Mouse (Mus musculus) gastrocnemius, adult 2 months (tissue): ENCODE results near the gene Rngtt. TPM values are rescaled to one million over a fixed set of nuclear protein-coding genes. Genes with fewer than 3 reads are reported as not detected.

Source experiments
- DNase-seq: peaks from one replicate; pipeline ENCODE4 v3.0.0; 2022
- H3K27ac ChIP-seq: fragments of 200-600 bp; 2 replicates; pipeline ENCODE4 v1.8.1; 2022; ENCODE audit warnings: mild to moderate bottlenecking
- H3K4me3 ChIP-seq: fragments of 200-600 bp; 2 replicates; pipeline ENCODE4 v1.8.1; 2022; ENCODE audit warnings: mild to moderate bottlenecking, moderate library complexity
- CTCF ChIP-seq: fragments of 200-600 bp; IDR thresholded peaks from 2 replicates; pipeline ENCODE4 v1.8.1; 2022; ENCODE audit warnings: antibody characterized with exemption, mild to moderate bottlenecking, moderate library complexity
- intact Hi-C: fragments of 180-260 bp; cut with DNase I; formaldehyde crosslinking; loops from one replicate; pipeline ENCODE4 v1.15.1; 2025
- long read RNA-seq, 2 experiments: library from polyadenylated mRNA; stranded (forward); transcript quantifications; one replicate each; pipeline ENCODE4 v2.0.0; 2021
- total RNA-seq, 2 experiments: library from RNA; stranded (reverse); gene quantifications; 2 replicates each; pipeline ENCODE4 v1.2.3; 2021

Gene Rngtt
- 10 to 100 TPM in 1 of 2 experiments, 1 to 10 TPM in 1; 7.1 to 10.0 TPM for total RNA-seq
- long read RNA-seq, experiment 1, full-length matches to known transcripts: 8 of 17 reads
- long read RNA-seq, experiment 1, partial matches to known transcripts: 0 of 17 reads
- long read RNA-seq, experiment 1, other reads (novel, unspliced or antisense): 9 of 17 reads
- long read RNA-seq, experiment 2, full-length matches to known transcripts: 11 of 14 reads
- long read RNA-seq, experiment 2, partial matches to known transcripts: 1 of 14 reads
- long read RNA-seq, experiment 2, other reads (novel, unspliced or antisense): 2 of 14 reads

DNA sequence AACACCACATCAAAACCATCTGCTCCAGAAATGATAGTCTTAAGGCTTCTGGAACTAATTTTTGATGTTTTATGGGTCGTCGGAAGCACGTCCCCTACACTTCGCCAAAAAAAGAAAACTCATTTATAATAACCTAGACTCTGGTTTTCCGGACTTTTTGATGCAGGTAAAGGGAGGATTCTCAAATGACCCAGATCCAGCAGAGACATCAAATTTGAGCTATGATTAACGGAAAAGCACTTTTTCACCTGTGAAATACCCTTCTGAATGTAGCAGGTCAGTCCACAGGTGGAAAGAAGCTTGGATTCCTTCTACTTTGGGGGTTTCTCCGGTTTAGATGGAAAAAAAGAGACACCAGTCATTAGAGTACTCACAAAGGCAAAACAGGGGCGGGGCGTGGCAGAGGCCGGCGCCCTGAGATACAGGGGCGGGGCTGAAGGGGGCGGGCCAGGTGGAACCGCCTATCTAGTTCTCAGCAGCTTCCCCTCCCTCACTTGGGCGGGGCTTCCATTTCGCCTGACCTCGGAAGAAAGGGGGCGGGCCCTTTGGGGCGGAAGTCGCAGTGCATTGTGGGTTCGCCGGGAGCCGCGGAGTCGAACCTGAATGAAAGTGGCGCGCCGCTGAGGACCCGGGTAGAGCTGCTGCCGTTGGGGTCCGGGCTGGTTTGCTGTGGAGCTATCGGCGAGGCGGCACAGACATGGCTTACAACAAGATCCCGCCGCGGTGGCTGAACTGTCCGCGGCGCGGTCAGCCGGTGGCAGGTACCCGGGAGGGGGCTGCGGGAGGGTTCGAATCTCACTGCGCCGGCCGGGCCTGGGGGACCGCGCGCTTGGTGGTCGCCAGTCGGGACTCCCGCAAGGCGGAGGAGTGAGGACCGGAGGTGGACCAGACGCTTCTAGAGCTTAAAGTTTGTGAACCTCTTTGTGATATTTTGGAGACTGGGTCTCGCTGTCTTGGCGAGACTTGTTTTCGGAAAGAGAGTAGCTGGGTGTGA, at the start of gene Rngtt:
Gene Rngtt (plus strand): TSS at position 548 of the 994 bp plus-strand sequence.
- DNase-seq: peak; percentile 98
- H3K4me3 ChIP-seq: peak within 1 kb of the TSS; percentile 97
- peak within 1 kb of the TSS; percentile 90 for H3K27ac ChIP-seq
- TF ChIP-seq CTCF: no peak
- intact Hi-C loops: loop anchor here (10.0 kb wide), 1 partner anchor 695 kb away; the partner anchor contains the start of gene Casp8ap2

DNA sequence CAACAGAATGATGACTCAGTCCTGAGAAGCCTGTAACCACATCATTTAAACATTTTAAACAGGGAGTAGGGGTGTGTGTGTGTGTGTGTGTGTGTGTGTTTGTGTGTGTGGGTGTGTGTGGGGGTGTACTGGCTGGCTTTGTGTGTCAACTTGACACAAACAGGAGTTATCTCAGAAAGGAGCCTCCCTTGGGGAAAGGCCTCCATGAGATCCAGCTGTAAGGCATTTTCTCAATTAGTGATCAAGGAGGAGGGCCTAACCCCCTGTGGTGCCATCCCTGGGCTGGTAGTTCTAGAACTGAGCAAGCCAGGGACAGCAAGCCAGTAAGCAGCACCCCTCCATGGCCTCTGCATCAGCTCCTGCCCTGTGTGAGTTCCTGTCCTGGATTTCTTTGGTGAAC, 49.8 kb upstream of the Rngtt start:
- intact Hi-C loops: no loop called here
- H3K27ac ChIP-seq: peak overlapping the region; percentile 84
- no peak for TF ChIP-seq CTCF
- H3K4me3 ChIP-seq: no peak overlapping the region
- DNase-seq: no peak

DNA sequence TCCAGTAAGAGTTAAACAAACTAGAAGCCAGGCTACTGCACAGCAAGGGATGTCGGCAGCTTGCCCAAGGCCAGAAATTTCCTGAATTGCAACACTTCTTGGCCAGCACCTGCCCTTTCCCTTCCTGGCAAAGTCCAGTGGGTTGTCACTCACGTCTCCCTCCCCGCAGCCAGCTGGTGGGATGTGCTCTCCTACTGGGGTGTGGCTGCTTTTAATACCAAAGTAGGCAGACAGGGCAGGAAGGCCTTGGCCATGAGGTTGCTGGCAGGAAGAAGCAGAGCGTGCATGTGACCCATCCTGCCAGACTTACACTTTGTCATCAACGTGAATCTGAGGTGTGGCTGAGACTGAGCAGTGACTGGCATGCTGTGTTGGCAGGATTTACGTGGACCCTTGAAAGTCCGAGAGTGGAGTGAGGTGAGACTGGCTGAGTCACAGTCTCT, 48.8 kb upstream of the Rngtt start:
- TF ChIP-seq CTCF: peak; percentile 39
- intact Hi-C loops: no loop called here
- peak; percentile 96 for DNase-seq
- Histone ChIP-seq H3K27ac (peak overlapping the region; percentile 84), H3K4me3 (peak overlapping the region; percentile 53)

DNA sequence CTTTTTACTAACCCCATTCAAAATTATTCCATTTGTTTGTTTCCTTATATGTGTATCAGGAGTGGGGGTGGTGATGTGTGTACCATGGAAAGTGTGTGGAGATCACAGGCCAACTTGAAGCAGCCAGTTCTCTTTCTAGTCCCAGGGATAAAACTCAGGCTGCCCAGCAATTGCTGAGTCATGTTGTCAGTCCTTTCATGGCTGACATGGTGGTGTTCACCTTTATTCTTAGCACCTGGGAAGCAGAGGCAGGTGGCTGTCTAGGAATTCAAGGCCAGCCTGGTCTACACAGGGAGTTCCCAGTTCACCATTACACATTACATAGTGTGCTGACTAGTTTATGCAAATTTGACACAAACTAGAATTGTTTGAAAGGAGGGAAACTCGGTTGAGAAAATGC, 47.2 kb upstream of the Rngtt start:
- intact Hi-C loops: no loop called here
- no peak for TF ChIP-seq CTCF
- Histone ChIP-seq H3K27ac (no peak overlapping the region), H3K4me3 (no peak overlapping the region)
- DNase-seq: no peak

DNA sequence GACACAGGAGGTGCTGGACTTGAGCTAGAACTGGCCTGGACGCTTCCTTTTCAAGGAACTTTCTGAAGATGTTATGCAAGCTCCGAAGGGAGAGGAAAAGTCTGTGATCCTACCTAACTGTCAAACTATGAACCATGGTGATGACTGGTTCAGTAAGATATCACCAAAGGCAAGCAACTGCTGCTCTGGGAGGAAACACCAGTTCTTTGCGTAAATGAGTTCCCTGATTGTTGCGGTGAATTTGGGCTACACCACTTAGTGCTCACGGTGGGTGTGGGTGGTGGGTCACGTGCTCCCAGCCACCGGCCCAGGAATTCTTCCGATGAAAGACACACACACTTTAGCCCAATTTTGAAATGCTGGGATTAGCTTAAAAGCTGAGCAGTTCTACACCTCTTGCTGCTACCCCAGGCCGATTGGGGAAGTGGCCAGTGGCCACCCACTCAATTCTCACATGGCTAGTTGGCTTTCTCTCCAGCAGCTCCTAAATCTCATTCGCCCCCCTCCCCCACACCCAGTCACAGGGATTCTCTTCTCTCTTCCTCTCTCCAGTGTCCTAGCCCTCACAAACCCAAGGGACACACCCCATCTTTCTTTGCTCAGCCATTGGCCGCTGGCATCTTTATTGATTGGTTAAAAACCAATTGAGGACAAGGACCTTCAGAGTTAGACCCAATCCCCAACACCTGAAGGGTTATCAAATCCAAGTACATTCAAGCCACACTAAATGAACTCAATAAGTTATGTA, 45.0 kb upstream of the Rngtt start:
- H3K4me3 ChIP-seq: no peak overlapping the region
- intact Hi-C loops: no loop called here
- TF ChIP-seq CTCF: no peak
- no peak for DNase-seq
- H3K27ac ChIP-seq: no peak overlapping the region

DNA sequence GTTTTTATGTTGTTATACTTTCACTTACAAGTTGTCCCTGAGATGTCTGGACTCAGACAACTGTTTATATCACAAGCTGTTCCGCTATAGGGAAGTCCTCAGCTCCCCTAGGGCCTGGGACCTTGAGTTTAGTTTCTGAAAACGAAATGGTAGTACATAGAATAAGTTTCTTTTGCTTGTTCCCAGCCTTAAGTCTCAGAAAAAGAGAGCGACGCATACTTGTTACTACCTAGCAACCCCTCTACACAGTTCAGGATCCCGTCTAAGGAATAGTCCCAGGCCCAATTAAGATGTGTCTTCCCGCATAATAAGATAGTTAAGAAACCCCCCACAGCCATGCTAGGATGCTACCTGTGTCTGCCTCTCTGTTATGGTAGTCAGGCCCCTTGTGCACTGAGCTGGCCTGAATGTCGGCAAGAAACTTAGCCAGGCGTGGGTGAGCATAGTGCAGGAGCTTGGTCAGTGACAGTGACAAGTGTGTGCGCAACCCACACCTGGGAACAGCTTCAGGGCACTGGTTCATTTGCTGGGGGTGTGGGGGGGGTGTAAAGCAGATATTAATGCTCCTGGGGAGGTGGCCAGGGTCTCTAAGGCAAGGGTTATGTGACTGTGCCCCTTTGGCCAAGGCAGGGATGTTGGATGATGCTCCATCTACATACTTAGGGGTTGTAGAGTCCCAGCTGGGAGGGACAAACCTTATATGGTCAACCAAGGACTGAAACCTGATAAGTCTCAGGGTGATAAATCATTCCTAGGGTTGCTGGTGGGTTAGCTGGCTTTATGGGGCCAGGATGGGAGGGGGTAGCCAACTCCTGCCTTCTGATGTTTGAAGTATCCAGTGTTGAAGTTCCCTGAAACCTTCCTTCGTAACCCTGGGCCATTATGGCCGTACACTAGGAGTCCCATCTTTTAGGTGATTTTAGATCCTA, 39.5 kb upstream of the Rngtt start:
- Histone ChIP-seq H3K4me3 (no peak overlapping the region), H3K27ac (no peak overlapping the region)
- TF ChIP-seq CTCF: no peak
- intact Hi-C loops: no loop called here
- no peak for DNase-seq

DNA sequence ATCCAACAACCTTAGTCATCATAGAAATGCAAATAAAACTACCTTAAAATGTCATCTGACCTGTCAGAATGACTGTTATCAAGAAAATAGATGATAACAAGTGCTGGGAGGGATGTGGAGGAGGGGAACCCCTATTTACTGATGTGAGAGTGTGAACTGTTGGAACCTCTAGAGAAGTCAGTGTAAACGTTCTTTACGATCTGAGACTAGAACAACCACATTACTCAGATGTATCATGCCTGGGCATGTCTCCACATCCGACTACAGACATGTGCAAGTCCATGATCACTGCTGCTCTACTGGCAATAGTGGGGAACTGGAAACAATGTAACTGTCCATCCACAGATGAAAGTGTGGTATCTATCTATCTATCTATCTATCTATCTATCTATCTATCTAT, 36.7 kb upstream of the Rngtt start:
- Histone ChIP-seq H3K27ac (no peak overlapping the region), H3K4me3 (no peak overlapping the region)
- DNase-seq: no peak
- intact Hi-C loops: no loop called here
- no peak for TF ChIP-seq CTCF

DNA sequence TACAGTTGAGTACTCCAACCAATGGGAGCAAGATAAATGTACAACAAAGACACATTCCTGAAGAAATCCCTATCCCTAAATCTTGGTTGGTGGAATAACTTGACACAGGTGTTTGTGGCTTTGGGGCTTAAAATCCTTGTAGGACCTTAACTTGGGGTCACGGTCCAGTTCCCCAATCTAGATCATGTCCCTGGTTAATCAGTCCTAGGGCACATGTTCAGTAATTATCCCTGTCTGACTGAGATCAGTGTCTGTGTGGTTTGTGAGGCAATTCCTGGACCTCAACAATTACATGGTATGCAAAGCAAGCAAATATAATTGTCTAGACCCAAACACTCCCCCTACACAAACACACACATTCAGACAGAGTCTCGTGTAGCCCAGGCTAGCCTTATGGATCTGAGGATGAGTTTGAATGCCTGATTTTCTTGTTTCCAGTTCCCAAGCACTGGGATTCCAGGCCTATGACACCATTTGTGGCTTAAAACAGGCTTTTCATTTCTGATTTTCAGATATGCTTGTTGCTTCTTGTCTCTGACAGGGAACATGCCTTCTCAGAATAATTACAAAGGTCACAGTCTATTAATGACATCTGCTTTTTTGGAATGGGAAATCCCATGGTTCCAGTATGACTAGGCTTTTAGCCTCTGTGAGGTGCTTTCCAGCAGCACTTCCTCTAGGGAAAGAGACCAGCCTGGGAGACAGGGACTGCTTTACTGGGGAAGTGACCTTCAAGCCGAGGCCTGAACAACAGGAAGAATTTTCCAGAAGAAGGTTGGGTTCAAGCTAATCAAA, 28.0 kb upstream of the Rngtt start:
- no peak for DNase-seq
- intact Hi-C loops: loop anchor here (10.0 kb wide), 1 partner anchor 247 kb away; the partner anchor contains the start of gene Ube2j1
- Histone ChIP-seq H3K4me3 (no peak overlapping the region), H3K27ac (peak overlapping the region; percentile 44)
- TF ChIP-seq CTCF: no peak

DNA sequence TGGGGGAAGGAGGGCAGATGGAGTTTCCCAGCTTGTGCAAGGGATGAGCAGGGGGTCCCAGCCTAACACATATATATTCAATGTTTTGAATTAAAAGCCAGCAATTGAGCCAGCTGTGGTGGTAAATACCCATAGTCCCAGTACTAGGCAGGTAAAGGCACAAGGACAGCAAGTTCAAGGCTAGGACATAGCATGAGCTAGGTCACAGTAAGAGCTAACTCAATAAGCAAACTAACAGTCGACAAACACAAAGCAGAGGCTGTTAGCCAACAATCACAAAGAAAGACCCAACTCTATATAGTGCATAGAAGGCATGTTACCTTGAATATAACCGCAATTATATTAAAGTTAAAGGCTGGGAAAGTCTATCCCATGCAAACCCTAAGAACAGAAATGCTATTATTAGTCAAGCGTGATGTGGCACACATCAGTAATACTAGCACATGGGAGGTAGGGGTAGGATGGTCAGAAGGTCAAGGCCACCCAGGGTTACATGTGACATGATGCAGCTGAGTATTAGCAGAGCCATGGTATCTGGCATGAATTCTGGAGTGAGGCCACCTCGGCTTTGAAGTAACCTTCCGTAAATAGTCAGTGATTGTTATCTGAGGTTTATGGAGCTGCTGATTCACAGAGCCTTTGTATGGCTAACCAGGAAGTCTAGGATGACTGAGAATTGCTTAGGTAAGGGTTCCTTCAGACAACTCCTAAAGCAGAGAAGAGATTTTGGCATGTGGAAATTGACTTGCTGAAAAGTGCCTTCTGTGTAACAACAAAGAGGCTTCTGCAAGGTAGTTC, 25.8 kb upstream of the Rngtt start:
- Histone ChIP-seq H3K27ac (no peak overlapping the region), H3K4me3 (no peak overlapping the region)
- no peak for TF ChIP-seq CTCF
- intact Hi-C loops: loop anchor here (10.0 kb wide), 1 partner anchor 249 kb away; the partner anchor contains the start of gene Ube2j1
- no peak for DNase-seq

DNA sequence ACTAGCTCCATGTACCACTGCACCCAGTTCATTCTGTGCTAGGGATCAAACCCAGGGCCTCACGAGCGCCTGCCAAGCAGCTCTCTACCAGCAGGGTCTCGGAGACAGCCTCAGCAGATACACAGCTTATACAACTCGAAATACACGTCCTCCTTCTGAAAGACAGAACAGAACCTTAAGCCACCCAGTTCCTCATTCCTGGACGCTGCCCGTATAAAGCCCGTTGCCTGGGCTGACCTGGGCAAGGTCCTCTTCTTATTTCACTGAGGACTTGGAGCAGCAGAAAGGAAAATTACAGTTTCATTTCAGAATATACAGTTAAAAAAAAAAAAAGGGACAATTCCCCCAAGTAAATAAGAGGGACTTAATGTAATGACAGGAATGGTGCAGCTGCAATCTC, 24.7 kb upstream of the Rngtt start:
- no peak for DNase-seq
- Histone ChIP-seq H3K4me3 (no peak overlapping the region), H3K27ac (no peak overlapping the region)
- TF ChIP-seq CTCF: no peak
- intact Hi-C loops: loop anchor here (10.0 kb wide), 1 partner anchor 251 kb away; the partner anchor contains the start of gene Ube2j1
